Mouse (Mus musculus): ENCODE data around the gene Padi1. TPM values are rescaled to one million over a fixed set of nuclear protein-coding genes. Genes with fewer than 3 reads are reported as not detected.

The Padi1 gene
- total RNA-seq, 4 experiments from 2014 or later: 0.11 to 0.16 TPM; not detected in 2

DNA sequence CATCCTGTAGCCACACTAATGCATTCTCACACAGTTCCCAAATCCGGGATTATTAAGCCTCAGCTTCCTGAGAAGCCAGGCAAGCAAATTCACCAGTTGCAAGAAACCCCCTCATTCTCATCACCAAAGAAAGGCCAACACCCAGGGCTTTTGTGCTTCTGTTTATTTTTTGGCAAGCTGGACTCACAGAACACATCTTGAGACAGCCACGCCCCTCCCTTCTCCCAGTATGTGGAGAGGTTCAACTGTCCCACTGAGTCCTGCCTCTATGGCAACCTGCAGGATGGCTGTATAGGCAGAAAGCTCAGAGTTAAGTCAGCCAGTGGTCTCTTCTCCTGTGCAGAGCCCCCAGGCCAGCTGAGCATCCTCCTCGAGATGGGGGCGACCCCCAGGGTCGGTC, 60.4 kb downstream of the Padi1 start:
- no peak for DNase-seq (ENCODE audit: low spot score in 2 of 2)

GRCm38 (mm10) chr4:140784292-140784945, 61.2 kb downstream of the Padi1 start:
- no peak for DNase-seq (ENCODE audit: low spot score in 2 of 2)

GRCm38 (mm10) chr4:140782821-140783220, 62.8 kb downstream of the Padi1 start:
- no peak for DNase-seq (ENCODE audit: low spot score in 2 of 2)

- no peak for DNase-seq (ENCODE audit: low spot score in 2 of 2)
These were observed 65.1 kb downstream of the Padi1 start for GRCm38 (mm10) chr4:140780507-140780906.

GRCm38 (mm10) chr4:140779803-140780397, 65.7 kb downstream of the Padi1 start:
- no peak for DNase-seq (ENCODE audit: low spot score in 2 of 2)

DNA sequence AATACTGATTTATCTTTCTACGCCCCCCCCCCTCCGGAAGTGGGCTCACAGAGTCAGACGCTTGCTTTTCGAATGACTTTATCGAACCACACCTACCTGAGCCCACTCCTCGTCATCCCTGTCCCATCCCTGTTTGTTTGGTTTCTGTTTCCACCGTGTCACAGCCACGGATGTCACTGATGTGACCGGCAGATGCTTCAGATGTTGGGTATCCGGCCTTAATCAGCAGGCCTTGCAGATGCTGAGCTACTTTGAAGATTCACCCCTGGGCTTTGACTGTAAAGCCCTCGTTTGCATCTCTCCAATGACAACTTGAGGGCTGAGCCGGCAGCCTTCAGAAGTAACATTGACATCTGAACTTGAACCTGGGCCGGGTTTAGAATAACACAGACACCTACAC, 69.0 kb downstream of the Padi1 start:
- no peak for DNase-seq (ENCODE audit: low spot score in 2 of 2)

DNA sequence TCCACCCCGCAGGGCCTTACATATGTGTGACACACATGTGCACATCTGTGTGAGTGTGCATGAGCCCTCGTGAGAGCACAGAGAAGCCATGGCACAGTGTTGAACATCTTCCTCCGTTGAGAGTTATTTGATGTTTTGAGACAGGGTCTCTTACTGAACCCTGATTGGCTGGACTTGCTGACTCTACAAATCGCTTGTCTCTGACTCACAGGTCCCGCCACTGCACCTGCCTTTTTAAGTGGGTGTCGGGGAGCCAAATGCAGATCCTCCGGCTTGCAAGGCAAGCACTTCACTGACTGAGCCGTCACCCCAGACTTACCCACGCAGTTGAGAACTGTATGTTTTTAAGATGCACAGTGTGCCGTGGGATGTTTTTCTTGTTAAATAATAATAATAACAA, 69.7 kb downstream of the Padi1 start:
- DNase-seq (ENCODE audit: low spot score in 2 of 2): no peak

DNA sequence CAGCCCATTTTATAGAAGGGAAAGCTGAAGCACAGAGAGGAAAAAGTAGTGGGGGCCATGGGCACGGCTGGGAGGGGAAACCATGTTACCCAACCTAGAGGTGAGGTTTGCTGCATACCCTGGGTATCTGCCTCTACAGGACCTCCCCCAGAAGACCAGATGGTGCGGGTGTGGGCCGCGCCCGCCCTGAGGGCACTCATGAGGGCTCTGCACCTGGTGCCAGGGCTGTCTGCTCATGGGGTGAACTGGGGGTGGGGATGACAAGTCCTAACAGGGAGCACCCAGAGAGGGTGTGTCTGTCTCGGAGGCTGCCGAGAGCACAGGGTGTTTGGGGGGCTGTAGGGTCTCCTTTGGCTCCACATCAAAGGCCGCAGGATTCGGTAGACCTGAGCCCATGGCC, 70.7 kb downstream of the Padi1 start:
- no peak for DNase-seq (ENCODE audit: low spot score in 2 of 2)

GRCm38 (mm10) chr4:140774025-140774800, 71.4 kb downstream of the Padi1 start, which contains the start of gene Padi4:
Gene Padi4 (minus strand): TSS chr4:140774236.
- no peak for DNase-seq (ENCODE audit: low spot score in 2 of 2)

DNA sequence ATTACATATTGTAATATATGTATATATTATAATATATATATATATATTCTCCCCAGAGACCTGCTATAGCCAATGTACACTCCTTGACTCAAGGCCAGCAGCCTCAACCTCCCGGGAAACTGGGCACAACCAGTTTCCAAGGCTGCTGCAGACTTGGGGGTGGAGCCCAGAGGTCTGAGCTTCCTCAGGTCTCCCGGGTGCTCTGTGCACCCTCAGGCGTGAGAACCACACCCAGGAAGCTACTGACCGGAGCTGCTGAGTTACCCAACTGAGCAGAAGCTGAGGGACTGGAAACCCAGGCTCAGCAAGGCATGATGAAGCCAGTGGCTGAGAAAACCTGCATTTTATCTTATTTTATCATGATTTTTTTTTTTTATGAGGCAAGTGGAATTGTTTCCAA, 74.5 kb downstream of the Padi1 start:
- no peak for DNase-seq (ENCODE audit: low spot score in 2 of 2)

DNA sequence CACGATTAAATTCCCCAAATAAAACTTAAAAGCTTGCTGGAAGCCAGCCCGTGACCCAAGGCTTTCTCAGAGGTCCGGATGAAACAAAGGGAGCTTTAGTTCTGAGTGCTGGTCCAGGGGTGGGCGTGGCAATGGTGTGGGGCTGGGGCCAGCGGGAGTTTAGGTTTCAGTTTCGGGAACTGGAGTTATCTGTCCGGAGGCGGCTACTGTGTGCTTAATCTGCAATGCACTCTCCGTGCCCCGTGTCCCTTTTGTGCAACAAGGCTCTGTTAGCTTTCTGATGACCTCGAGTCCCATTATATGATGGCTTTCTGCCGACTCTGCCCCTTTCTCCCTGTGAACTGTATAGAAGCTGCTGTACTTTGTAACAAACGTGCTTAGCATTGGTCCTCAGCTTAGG, 75.1 kb downstream of the Padi1 start:
- no peak for DNase-seq (ENCODE audit: low spot score in 2 of 2)

- DNase-seq (ENCODE audit: low spot score in 2 of 2): no peak
These were observed 76.6 kb downstream of the Padi1 start for GRCm38 (mm10) chr4:140768973-140769372.

DNA sequence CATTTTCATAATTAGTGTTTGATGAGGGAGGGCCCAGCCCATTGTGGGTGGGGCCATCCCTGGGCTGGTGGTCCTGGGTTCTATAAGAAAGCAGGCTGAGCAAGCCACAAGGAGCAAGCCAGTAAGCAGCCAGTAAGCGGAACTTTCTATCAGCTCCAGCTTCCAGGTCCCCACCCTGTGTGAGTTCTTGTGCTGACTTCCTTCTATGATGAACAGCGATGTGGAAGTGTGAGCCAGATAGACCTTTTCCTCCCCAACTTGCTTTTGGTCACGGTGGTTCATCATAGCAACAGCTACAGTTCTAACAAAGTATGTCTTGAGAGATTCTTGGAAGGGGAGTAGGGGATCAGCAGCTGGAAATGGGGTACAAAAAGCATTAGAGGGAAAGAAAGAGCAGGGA, 79.6 kb downstream of the Padi1 start:
- no peak for DNase-seq (ENCODE audit: low spot score in 2 of 2)

DNA sequence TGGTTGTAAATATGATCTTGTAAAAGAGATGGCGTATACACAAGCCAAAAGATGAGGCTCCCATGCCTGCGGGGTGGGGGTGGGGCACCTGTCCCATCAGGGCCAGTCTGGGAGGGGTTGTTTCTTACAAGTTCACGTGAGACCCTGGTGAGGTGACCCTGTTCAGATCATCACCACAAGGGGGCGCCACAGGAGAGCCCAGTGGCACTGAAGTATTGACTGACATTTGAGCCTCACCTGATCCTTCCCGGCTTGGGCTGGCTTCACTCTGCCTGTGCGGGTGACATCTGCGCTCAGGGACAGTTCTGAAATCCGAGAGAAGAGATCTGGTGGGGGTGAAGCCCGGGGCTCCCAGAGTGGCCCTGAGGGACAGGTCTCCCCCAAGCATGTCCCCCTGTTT, 82.4 kb downstream of the Padi1 start:
- no peak for DNase-seq (ENCODE audit: low spot score in 2 of 2)

Other genes with a start within 250 kb of the Padi1 start
- 10 to 100 TPM; 68.0 to 98.1 (median 77.8) TPM for gene Arhgef10l, start 179.8 kb downstream of the Padi1 start, total RNA-seq (2022)
- 10 to 100 TPM; 82.4 to 85.0 (median 84.4) TPM for gene Rcc2, start 145.2 kb downstream of the Padi1 start, total RNA-seq (2022)
- under 1 TPM in 3 of 4 experiments, not detected in 1; 0.18 to 0.80 (median 0.20) TPM for gene Padi6, start 103.1 kb downstream of the Padi1 start, total RNA-seq (2022)
- 1 to 10 TPM in 1 of 4 experiments, not detected in 3; 1.6 TPM for gene Padi4, start 71.5 kb downstream of the Padi1 start, total RNA-seq (2022)
- not detected for gene Padi3, start 35.1 kb downstream of the Padi1 start, total RNA-seq (2022)
- gene Padi2, start 60.6 kb upstream of the Padi1 start, total RNA-seq (2022): 10 to 100 TPM; 18.8 to 23.9 (median 23.5) TPM
- gene Sdhb, start 115.4 kb upstream of the Padi1 start, total RNA-seq (2022): 100 to 1,000 TPM; 186 to 203 (median 195) TPM
- 100 to 1,000 TPM; 141 to 156 (median 150) TPM for gene Atp13a2, start 141.1 kb upstream of the Padi1 start, total RNA-seq (2022)
- 1 to 10 TPM; 1.8 to 5.2 (median 3.3) TPM for gene Mfap2, start 164.6 kb upstream of the Padi1 start, total RNA-seq (2022)
- gene Crocc, start 214.8 kb upstream of the Padi1 start, total RNA-seq (2022): 10 to 100 TPM; 44.2 to 69.2 (median 54.3) TPM
- 10 to 100 TPM; 37.3 to 59.5 (median 44.3) TPM for gene Necap2, start 232.6 kb upstream of the Padi1 start, total RNA-seq (2022)
- gene Spata21, start 242.6 kb upstream of the Padi1 start, total RNA-seq (2022): under 1 TPM; 0.24 to 0.30 (median 0.29) TPM

Data from left cerebral cortex, adult 8-10 months (tissue).